Mouse (Mus musculus) liver, embryonic 11.5 days (tissue): ENCODE results near the gene Ercc2. TPM values are rescaled to one million over a fixed set of nuclear protein-coding genes. Genes with fewer than 3 reads are reported as not detected.

Source experiments
- ATAC-seq: fragments of 200-750 bp; cut with Nextera tagmentation; replicated peaks from 2 replicates; pipeline ENCODE4 v1.8.0; 2017; ENCODE audit warnings: moderate number of reproducible peaks, mild to moderate bottlenecking, moderate TSS enrichment, moderate library complexity; ENCODE audit not compliant: low FRiP score
- DNase-seq: peaks from one replicate; pipeline ENCODE4 v3.0.0-alpha.2; 2017; ENCODE audit warnings: low spot score
- H3K27ac ChIP-seq: fragments of 300-500 bp; sonication (generic); 2 replicates; pipeline ENCODE4 v1.5.1; 2014; ENCODE audit warnings: mild to moderate bottlenecking, low read depth, low read length, control low read depth
- H3K27me3 ChIP-seq: fragments of 300-500 bp; sonication (generic); replicated peaks from 2 replicates; pipeline ENCODE4 v1.6.1; 2014; ENCODE audit warnings: low read length, mixed read lengths; ENCODE audit not compliant: control insufficient read depth, insufficient read depth
- H3K36me3 ChIP-seq: fragments of 300-500 bp; sonication (generic); 2 replicates; pipeline ENCODE4 v1.6.1; 2014; ENCODE audit warnings: mild to moderate bottlenecking, low read length, moderate library complexity, mixed read lengths; ENCODE audit not compliant: control insufficient read depth, insufficient read depth
- H3K4me1 ChIP-seq: fragments of 300-500 bp; sonication (generic); replicated peaks from 2 replicates; pipeline ENCODE4 v1.6.1; 2014; ENCODE audit warnings: low read length, mixed read lengths; ENCODE audit not compliant: control insufficient read depth, insufficient read depth
- H3K4me2 ChIP-seq: fragments of 300-500 bp; sonication (generic); 2 replicates; pipeline ENCODE4 v1.6.1; 2014; ENCODE audit warnings: mild to moderate bottlenecking, control low read depth, moderate library complexity
- H3K4me3 ChIP-seq: fragments of 300-500 bp; sonication (generic); 2 replicates; pipeline ENCODE4 v1.5.1; 2014; ENCODE audit warnings: low read depth, low read length, control low read depth
- H3K9ac ChIP-seq: fragments of 300-500 bp; sonication (generic); 2 replicates; pipeline ENCODE4 v1.6.1; 2014; ENCODE audit warnings: low read depth, low read length, control low read depth
- H3K9me3 ChIP-seq: fragments of 300-500 bp; sonication (generic); 2 replicates; pipeline ENCODE4 v1.6.1; 2016; ENCODE audit warnings: low read length, inconsistent platforms, mixed read lengths; ENCODE audit not compliant: control insufficient read depth
- WGBS: fragments of 180-500 bp; shearing (Covaris S2); extraction: QIAGEN DNeasy Blood & Tissue Kit; methylation state at CpG from one replicate; pipeline ENCODE4 v1.1.7; 2014; 5-methylcytosine and 5-hydroxymethylcytosine counted together
- polyA plus RNA-seq: library from polyadenylated mRNA; unstranded; fragments of >200 nt; fragmentation: Nextera tagmentation; extraction: Ambion mirVana; gene quantifications from 2 replicates; pipeline ENCODE4 v1.2.1, GENCODE M21; 2014

Gene Ercc2
- polyA plus RNA-seq, 1 experiment from 2014 or later: 15.6 TPM

GRCm38 (mm10) chr7:19388699-19389413 is 7.0 kb downstream of the Ercc2 start:
- Histone ChIP-seq H3K9me3 (no peaks in the 10 kb centered on the region), H3K4me3 (no peak overlapping the region), H3K4me1 (no peaks in the 10 kb centered on the region; the same call in 1 of the 2 replicates), H3K4me2 (no peak overlapping the region), H3K27ac (no peak overlapping the region), H3K27me3 (no peaks in the 10 kb centered on the region), H3K36me3 (peaks cover 80% of the 10 kb centered on the region), H3K9ac (no peak overlapping the region)
- DNase-seq (no peak), ATAC-seq (no peak)
- 90% methylated on average over 10 of the region's 10 CpGs for WGBS

GRCm38 (mm10) chr7:19394484-19394883 is 12.7 kb downstream of the Ercc2 start:
- no peak overlapping the region for H3K4me3 ChIP-seq
- peaks cover 8% of the 10 kb centered on the region for H3K27me3 ChIP-seq
- H3K9ac ChIP-seq: no peak overlapping the region
- H3K9me3 ChIP-seq: no peaks in the 10 kb centered on the region
- WGBS: 91% methylated on average over 8 of the region's 8 CpGs
- H3K36me3 ChIP-seq: peaks cover 54% of the 10 kb centered on the region
- H3K27ac ChIP-seq: no peak overlapping the region
- H3K4me1 ChIP-seq: 0 out of 2 replicates have a peak, but pooled peaks cover 4% of the 10 kb centered on the region
- no peak overlapping the region for H3K4me2 ChIP-seq
- ATAC-seq (no peak), DNase-seq (no peak)

- 0 out of 2 replicates have a peak overlapping the region, but pooled peaks have one; percentile 1 for H3K9ac ChIP-seq
- WGBS: 4% methylated on average over 27 of the region's 27 CpGs
- peak overlapping the region; percentile 64 for H3K4me2 ChIP-seq
- H3K9me3 ChIP-seq: peaks cover 6% of the 10 kb centered on the region
- peak; percentile 46; the same call in 1 of the 2 replicates for ATAC-seq
- DNase-seq: peak; percentile 58
- no peak overlapping the region for H3K27ac ChIP-seq
- peak overlapping the region; percentile 32 for H3K4me3 ChIP-seq
- peaks cover 7% of the 10 kb centered on the region for H3K36me3 ChIP-seq
- H3K27me3 ChIP-seq: peaks cover 55% of the 10 kb centered on the region
- H3K4me1 ChIP-seq: peaks cover 14% of the 10 kb centered on the region
Measured at GRCm38 (mm10) chr7:19399496-19400280, 17.9 kb downstream of the Ercc2 start.

- no peaks in the 10 kb centered on the region for H3K36me3 ChIP-seq
- H3K27ac ChIP-seq: no peak overlapping the region
- H3K9ac ChIP-seq: no peak overlapping the region
- 84% methylated on average over 4 of the region's 4 CpGs for WGBS
- H3K27me3 ChIP-seq: peaks cover 60% of the 10 kb centered on the region
- no peak overlapping the region for H3K4me2 ChIP-seq
- H3K4me1 ChIP-seq: peaks cover 14% of the 10 kb centered on the region
- DNase-seq (no peak), ATAC-seq (no peak)
- no peak overlapping the region for H3K4me3 ChIP-seq
- H3K9me3 ChIP-seq: peaks cover 6% of the 10 kb centered on the region
Measured at GRCm38 (mm10) chr7:19400946-19401345, 19.1 kb downstream of the Ercc2 start.

GRCm38 (mm10) chr7:19402535-19403112 is 20.8 kb downstream of the Ercc2 start:
- peaks cover 60% of the 10 kb centered on the region for H3K27me3 ChIP-seq
- WGBS: 87% methylated on average over 9 of the region's 9 CpGs
- no peak overlapping the region for H3K9ac ChIP-seq
- peaks cover 14% of the 10 kb centered on the region for H3K4me1 ChIP-seq
- H3K4me3 ChIP-seq: no peak overlapping the region
- ATAC-seq (no peak), DNase-seq (no peak)
- peaks cover 6% of the 10 kb centered on the region for H3K9me3 ChIP-seq
- no peaks in the 10 kb centered on the region for H3K36me3 ChIP-seq
- H3K27ac ChIP-seq: no peak overlapping the region
- no peak overlapping the region for H3K4me2 ChIP-seq

- Histone ChIP-seq H3K27me3 (peaks cover 59% of the 10 kb centered on the region), H3K4me1 (peaks cover 14% of the 10 kb centered on the region), H3K4me2 (peak within 1 kb of the TSS; percentile 100), H3K9ac (peak within 1 kb of the TSS; percentile 55), H3K27ac (no peak within 1 kb of the TSS), H3K9me3 (peaks cover 6% of the 10 kb centered on the region), H3K36me3 (no peaks in the 10 kb centered on the region), H3K4me3 (peak within 1 kb of the TSS; percentile 71)
- DNase-seq (peak; percentile 79), ATAC-seq (peak; percentile 74)
- 1% methylated on average over 62 of the region's 62 CpGs for WGBS
Measured at GRCm38 (mm10) chr7:19403731-19404296, 22.0 kb downstream of the Ercc2 start, which contains the start of gene Klc3. Klc3 (minus strand) TSS chr7:19404104.

GRCm38 (mm10) chr7:19404476-19404875 is 22.7 kb downstream of the Ercc2 start, which contains the start of gene Ckm:
Ckm (plus strand) TSS chr7:19404776.
- peak within 1 kb of the TSS; percentile 71 for H3K4me3 ChIP-seq
- H3K4me2 ChIP-seq: peak within 1 kb of the TSS; percentile 100
- H3K36me3 ChIP-seq: no peaks in the 10 kb centered on the region
- no peak for ATAC-seq
- H3K27ac ChIP-seq: no peak within 1 kb of the TSS
- WGBS: 44% methylated on average over 7 of the region's 7 CpGs
- peak within 1 kb of the TSS; percentile 55 for H3K9ac ChIP-seq
- peaks cover 52% of the 10 kb centered on the region for H3K27me3 ChIP-seq
- peaks cover 10% of the 10 kb centered on the region for H3K4me1 ChIP-seq
- no peak for DNase-seq
- H3K9me3 ChIP-seq: peaks cover 6% of the 10 kb centered on the region

GRCm38 (mm10) chr7:19405417-19405816 is 23.6 kb downstream of the Ercc2 start:
- Histone ChIP-seq H3K4me2 (peak overlapping the region; percentile 55), H3K27ac (no peak overlapping the region), H3K9me3 (peaks cover 6% of the 10 kb centered on the region), H3K36me3 (no peaks in the 10 kb centered on the region), H3K4me1 (peaks cover 10% of the 10 kb centered on the region), H3K27me3 (peaks cover 47% of the 10 kb centered on the region), H3K9ac (0 out of 2 replicates have a peak overlapping the region, but pooled peaks have one; percentile 28), H3K4me3 (0 out of 2 replicates have a peak overlapping the region, but pooled peaks have one; percentile 3)
- DNase-seq (peak; percentile 87), ATAC-seq (peak; percentile 61)
- WGBS: 3% methylated on average over 19 of the region's 19 CpGs
